Mouse (Mus musculus) embryonic facial prominence, embryonic 14.5 days (tissue): ENCODE results near the gene Zfp652. TPM values are rescaled to one million over a fixed set of nuclear protein-coding genes. Genes with fewer than 3 reads are reported as not detected.

ENCODE experiments used
- ATAC-seq: fragments of 200-750 bp; cut with Nextera tagmentation; 2 replicates; pipeline ENCODE4 v1.8.0; 2017; ENCODE audit warnings: low read depth, moderate number of reproducible peaks, moderate TSS enrichment
- DNase-seq: peaks from one replicate; pipeline ENCODE4 v3.0.0-alpha.2; 2015; ENCODE audit warnings: low spot score
- H3K27ac ChIP-seq: fragments of 300-500 bp; sonication (generic); replicated peaks from 2 replicates; pipeline ENCODE4 v1.5.1; 2014; ENCODE audit warnings: low read depth, mild to moderate bottlenecking, low read length, moderate library complexity
- H3K27me3 ChIP-seq: fragments of 300-500 bp; sonication (generic); replicated peaks from 2 replicates; pipeline ENCODE4 v1.6.1; 2014; ENCODE audit warnings: low read length; ENCODE audit not compliant: control insufficient read depth, insufficient read depth
- H3K36me3 ChIP-seq: fragments of 300-500 bp; sonication (generic); 2 replicates; pipeline ENCODE4 v1.6.1; 2014; ENCODE audit warnings: low read length, mixed read lengths; ENCODE audit not compliant: control insufficient read depth, insufficient read depth
- H3K4me1 ChIP-seq: fragments of 300-500 bp; sonication (generic); 2 replicates; pipeline ENCODE4 v1.6.1; 2014; ENCODE audit warnings: antibody characterized with exemption, low read length; ENCODE audit not compliant: control insufficient read depth, insufficient read depth
- H3K4me2 ChIP-seq: fragments of 300-500 bp; sonication (generic); 2 replicates; pipeline ENCODE4 v1.6.1; 2014; ENCODE audit warnings: low read depth, mild to moderate bottlenecking, low read length, moderate library complexity, mixed read lengths
- H3K4me3 ChIP-seq: fragments of 300-500 bp; sonication (generic); 2 replicates; pipeline ENCODE4 v1.5.1; 2014; ENCODE audit warnings: low read depth, mild to moderate bottlenecking, low read length
- H3K9ac ChIP-seq: fragments of 300-500 bp; sonication (generic); 2 replicates; pipeline ENCODE4 v1.6.1; 2014; ENCODE audit warnings: low read depth, mild to moderate bottlenecking, low read length, moderate library complexity, mixed read lengths
- H3K9me3 ChIP-seq: fragments of 300-500 bp; sonication (generic); 2 replicates; pipeline ENCODE4 v1.6.1; 2016; ENCODE audit warnings: low read length; ENCODE audit not compliant: control insufficient read depth
- WGBS: fragments of 180-500 bp; shearing (Covaris S2); extraction: QIAGEN DNeasy Blood & Tissue Kit; methylation state at CpG from one replicate; pipeline ENCODE4 v1.1.7; 2014; 5-methylcytosine and 5-hydroxymethylcytosine counted together
- polyA plus RNA-seq: library from polyadenylated mRNA; unstranded; fragments of >200 nt; fragmentation: Nextera tagmentation; extraction: Ambion mirVana; gene quantifications from 2 replicates; pipeline ENCODE4 v1.2.1, GENCODE M21; 2014

Gene Zfp652
- polyA plus RNA-seq, 1 experiment from 2014 or later: 11.5 TPM

GRCm38 (mm10) chr11:95704032-95704969 is 8.2 kb upstream of the Zfp652 start:
- H3K9ac ChIP-seq: no peak overlapping the region
- H3K4me1 ChIP-seq: no peaks in the 10 kb centered on the region
- ATAC-seq (no peak), DNase-seq (no peak)
- H3K27ac ChIP-seq: no peak overlapping the region
- no peaks in the 10 kb centered on the region for H3K27me3 ChIP-seq
- H3K4me2 ChIP-seq: no peak overlapping the region
- H3K36me3 ChIP-seq: no peaks in the 10 kb centered on the region
- H3K9me3 ChIP-seq: no peaks in the 10 kb centered on the region
- no peak overlapping the region for H3K4me3 ChIP-seq
- 82% methylated on average over 11 of the region's 12 CpGs for WGBS

GRCm38 (mm10) chr11:95704970-95705330 is 7.5 kb upstream of the Zfp652 start:
- H3K27ac ChIP-seq: no peak overlapping the region
- no peak for ATAC-seq
- no peak overlapping the region for H3K9ac ChIP-seq
- 69% methylated on average over 4 of the region's 4 CpGs for WGBS
- H3K4me2 ChIP-seq: no peak overlapping the region
- no peaks in the 10 kb centered on the region for H3K4me1 ChIP-seq
- no peaks in the 10 kb centered on the region for H3K9me3 ChIP-seq
- H3K4me3 ChIP-seq: no peak overlapping the region
- no peak for DNase-seq
- no peaks in the 10 kb centered on the region for H3K27me3 ChIP-seq
- H3K36me3 ChIP-seq: no peaks in the 10 kb centered on the region

- H3K4me1 ChIP-seq: peaks cover 7% of the 10 kb centered on the region
- H3K27me3 ChIP-seq: no peaks in the 10 kb centered on the region
- ATAC-seq (no peak), DNase-seq (no peak)
- H3K4me2 ChIP-seq: no peak overlapping the region
- H3K9me3 ChIP-seq: no peaks in the 10 kb centered on the region
- H3K9ac ChIP-seq: no peak overlapping the region
- H3K36me3 ChIP-seq: no peaks in the 10 kb centered on the region
- no peak overlapping the region for H3K27ac ChIP-seq
- WGBS: 93% methylated on average over 6 of the region's 6 CpGs
- no peak overlapping the region for H3K4me3 ChIP-seq
These were observed 2.9 kb upstream of the Zfp652 start for GRCm38 (mm10) chr11:95709534-95710040.

DNA sequence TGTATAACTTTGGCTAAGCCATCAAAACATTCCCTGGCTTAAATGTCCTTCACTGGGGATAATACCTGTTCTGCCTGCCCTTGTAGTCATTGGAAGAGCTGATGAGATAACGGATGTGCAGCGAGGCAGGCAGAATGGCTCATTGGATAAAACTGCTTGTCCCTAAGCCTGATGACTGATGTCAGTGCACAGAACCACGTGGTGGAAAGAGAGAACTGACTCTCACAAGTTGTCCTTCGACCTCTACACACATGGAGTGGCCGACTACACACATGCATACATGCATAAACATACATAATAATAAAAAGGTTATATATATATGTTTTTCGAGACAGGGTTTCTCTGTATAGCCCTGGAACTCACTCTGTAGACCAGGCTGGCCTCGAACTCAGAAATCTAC is 2.0 kb upstream of the Zfp652 start:
- peaks cover 13% of the 10 kb centered on the region for H3K4me1 ChIP-seq
- no peaks in the 10 kb centered on the region for H3K9me3 ChIP-seq
- ATAC-seq: no peak
- H3K4me2 ChIP-seq: no peak overlapping the region
- no peaks in the 10 kb centered on the region for H3K36me3 ChIP-seq
- DNase-seq: no peak
- H3K9ac ChIP-seq: no peak overlapping the region
- 76% methylated on average over 7 of the region's 7 CpGs for WGBS
- H3K27ac ChIP-seq: no peak overlapping the region
- H3K4me3 ChIP-seq: no peak overlapping the region
- no peaks in the 10 kb centered on the region for H3K27me3 ChIP-seq

DNA sequence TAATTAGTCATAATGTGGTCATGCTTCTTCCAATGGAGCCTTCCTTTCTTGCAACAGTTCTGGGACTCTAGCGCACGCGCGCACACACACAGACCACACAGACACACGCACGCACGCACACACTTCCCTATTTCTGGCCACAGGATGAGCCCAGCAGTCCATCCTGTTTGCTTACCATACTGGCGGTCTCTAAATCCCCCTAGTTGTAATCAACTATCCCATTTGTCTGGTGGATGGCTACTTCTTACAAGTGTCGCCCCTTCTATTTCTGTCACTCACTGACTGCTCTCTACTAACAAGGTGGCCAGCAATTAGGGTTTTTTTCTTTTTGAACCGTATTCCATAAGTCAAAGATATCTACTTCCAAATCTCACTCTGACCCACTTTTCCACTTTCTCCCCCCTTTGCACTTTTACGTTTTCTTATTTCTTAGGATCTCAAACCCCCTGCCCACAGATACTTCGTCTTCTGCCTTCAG is 349 bp upstream of the Zfp652 start:
- peak; percentile 48 for DNase-seq

DNA sequence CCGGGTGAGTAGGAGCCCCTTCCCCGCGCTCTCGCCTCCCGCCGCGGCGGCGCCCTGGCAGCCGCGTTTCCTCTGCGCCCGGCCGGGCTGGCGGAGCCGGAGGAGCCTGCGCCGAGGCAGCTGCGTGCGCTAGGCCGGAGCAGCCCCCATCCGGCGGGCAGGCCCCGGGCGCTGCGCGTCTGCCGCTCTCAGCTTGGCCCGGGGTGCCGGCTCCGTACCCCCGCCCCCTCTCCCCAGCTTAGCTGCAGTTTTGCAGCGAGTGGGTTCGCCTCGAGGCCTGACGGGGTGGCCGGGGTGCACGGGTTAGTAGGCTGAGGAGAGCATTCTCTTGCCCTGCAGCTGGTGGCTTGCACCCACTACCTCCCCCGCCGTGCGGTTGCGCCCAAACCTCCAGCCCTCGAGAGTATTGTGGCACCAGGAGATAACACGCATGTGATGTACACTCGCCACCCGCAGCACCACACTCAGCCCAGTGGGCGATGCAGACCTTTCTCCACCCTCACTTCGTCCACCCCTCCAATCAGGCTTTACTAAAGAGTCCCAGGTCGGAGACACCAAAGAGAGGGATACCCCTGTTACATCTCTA is 845 bp downstream of the Zfp652 start:
- peak overlapping the region; percentile 93 for H3K4me3 ChIP-seq
- H3K9me3 ChIP-seq: no peaks in the 10 kb centered on the region
- H3K4me2 ChIP-seq: peak overlapping the region; percentile 84
- no peaks in the 10 kb centered on the region for H3K27me3 ChIP-seq
- DNase-seq: peak; percentile 59
- H3K4me1 ChIP-seq: peaks cover 13% of the 10 kb centered on the region
- peak; percentile 60 for ATAC-seq
- peak overlapping the region; percentile 100 for H3K9ac ChIP-seq
- WGBS: 0% methylated on average over 14 of the region's 49 CpGs
- H3K27ac ChIP-seq: peak overlapping the region; percentile 99
- no peaks in the 10 kb centered on the region for H3K36me3 ChIP-seq

More for the DNA sequence above, 349 bp upstream of the Zfp652 start:
- peak overlapping the region; percentile 99 for H3K27ac ChIP-seq
- H3K4me3 ChIP-seq: peak overlapping the region; percentile 93
- 30% methylated on average over 12 of the region's 12 CpGs for WGBS
- peak overlapping the region; percentile 100 for H3K9ac ChIP-seq
- H3K4me1 ChIP-seq: peaks cover 13% of the 10 kb centered on the region
- no peaks in the 10 kb centered on the region for H3K27me3 ChIP-seq
- H3K9me3 ChIP-seq: no peaks in the 10 kb centered on the region
- H3K4me2 ChIP-seq: peak overlapping the region; percentile 84
- H3K36me3 ChIP-seq: no peaks in the 10 kb centered on the region
- ATAC-seq: peak; percentile 7; the same call in 1 of the 2 replicates

- ATAC-seq: no peak
- Histone ChIP-seq H3K4me1 (peaks cover 13% of the 10 kb centered on the region), H3K9ac (peak overlapping the region; percentile 100), H3K4me2 (peak overlapping the region; percentile 84), H3K36me3 (no peaks in the 10 kb centered on the region), H3K4me3 (peak overlapping the region; percentile 93), H3K27ac (peak overlapping the region; percentile 99), H3K27me3 (no peaks in the 10 kb centered on the region), H3K9me3 (no peaks in the 10 kb centered on the region)
- 0% methylated on average over 13 of the region's 13 CpGs for WGBS
- peak; percentile 32 for DNase-seq
These were observed 1.4 kb downstream of the Zfp652 start for GRCm38 (mm10) chr11:95713811-95714241.

GRCm38 (mm10) chr11:95714411-95714810 is 1.9 kb downstream of the Zfp652 start:
- no peaks in the 10 kb centered on the region for H3K36me3 ChIP-seq
- no peak overlapping the region for H3K27ac ChIP-seq
- H3K4me1 ChIP-seq: peaks cover 13% of the 10 kb centered on the region
- H3K4me3 ChIP-seq: peak overlapping the region; percentile 93
- DNase-seq (no peak), ATAC-seq (no peak)
- no peaks in the 10 kb centered on the region for H3K9me3 ChIP-seq
- no peaks in the 10 kb centered on the region for H3K27me3 ChIP-seq
- H3K9ac ChIP-seq: peak overlapping the region; percentile 100
- 23% methylated on average over 7 of the region's 7 CpGs for WGBS
- H3K4me2 ChIP-seq: peak overlapping the region; percentile 84
